Mouse (Mus musculus): ENCODE measurements around the gene Fcf1.

DNA sequence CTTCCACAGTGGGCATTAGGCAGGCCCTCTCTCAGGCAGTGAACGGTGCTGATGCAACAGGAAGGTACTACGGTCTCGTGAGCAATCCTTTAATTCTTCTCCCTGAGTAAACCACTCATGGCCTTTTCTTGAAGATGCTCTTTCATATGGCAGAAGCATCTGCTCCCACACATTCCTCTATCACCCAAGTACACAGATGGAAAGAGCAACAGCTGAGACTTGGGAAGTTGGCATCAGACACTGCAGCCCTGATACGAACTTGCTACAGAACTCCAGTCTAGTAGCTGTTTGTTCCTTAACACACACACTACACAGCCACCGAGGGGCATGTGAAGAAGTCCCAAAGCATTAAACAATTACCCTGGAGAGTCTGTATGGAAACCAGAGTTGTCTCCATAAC lies 46.4 kb upstream of the Fcf1 start:
- TF ChIP-seq CTCF (IDR thresholded peaks at IDR 0.05; ENCODE audit: extremely low read depth, insufficient read depth, low read length) (no peak), POLR2A (IDR thresholded peaks at IDR 0.05; ENCODE audit: extremely low read depth, insufficient read depth, low read length) (no peak)

All from cortical plate, adult 2 months (tissue).